Mouse (Mus musculus) urinary bladder, postnatal 36 days (tissue): ENCODE measurements around the gene Slc19a1.

Experiments used
- DNase-seq, 2 experiments: peaks; one replicate each; pipeline ENCODE4 v3.0.0; 2022; ENCODE audit warnings: low spot score in 2 of 2, mixed read lengths in 1 of 2

Gene Slc19a1

GRCm38 (mm10) chr10:77095666-77096065, 63.6 kb downstream of the Slc19a1 start:
- no peak for DNase-seq

GRCm38 (mm10) chr10:77097006-77097889, 65.2 kb downstream of the Slc19a1 start:
- no peak for DNase-seq

- DNase-seq, result no peak
These were observed 65.8 kb downstream of the Slc19a1 start for GRCm38 (mm10) chr10:77097890-77098200.

GRCm38 (mm10) chr10:77098619-77099018, 66.6 kb downstream of the Slc19a1 start:
- DNase-seq, result no peak

- no peak for DNase-seq
These were observed 67.7 kb downstream of the Slc19a1 start for GRCm38 (mm10) chr10:77099777-77100176.

- no peak for DNase-seq
These were observed 71.6 kb downstream of the Slc19a1 start for GRCm38 (mm10) chr10:77103689-77104088.

DNA sequence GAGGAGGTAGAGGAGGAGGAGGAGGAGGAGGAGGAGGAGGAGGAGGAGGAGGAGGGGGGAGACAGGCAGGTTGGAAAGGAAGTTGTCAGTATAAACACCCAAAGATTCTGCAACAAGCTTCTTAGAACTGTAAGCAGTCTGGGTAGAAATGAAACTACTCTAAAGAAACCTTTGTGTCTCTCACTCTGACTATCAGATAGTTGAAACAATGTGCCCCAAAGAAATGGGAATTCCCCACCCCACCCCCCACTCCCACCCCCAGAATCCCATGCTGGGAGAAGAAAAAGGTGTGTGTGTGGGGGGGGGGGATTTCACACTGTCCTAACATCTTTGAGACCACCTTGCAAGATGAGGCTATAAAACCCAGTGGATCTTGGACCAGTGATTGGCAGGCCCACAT, 72.3 kb downstream of the Slc19a1 start:
- no peak for DNase-seq

DNA sequence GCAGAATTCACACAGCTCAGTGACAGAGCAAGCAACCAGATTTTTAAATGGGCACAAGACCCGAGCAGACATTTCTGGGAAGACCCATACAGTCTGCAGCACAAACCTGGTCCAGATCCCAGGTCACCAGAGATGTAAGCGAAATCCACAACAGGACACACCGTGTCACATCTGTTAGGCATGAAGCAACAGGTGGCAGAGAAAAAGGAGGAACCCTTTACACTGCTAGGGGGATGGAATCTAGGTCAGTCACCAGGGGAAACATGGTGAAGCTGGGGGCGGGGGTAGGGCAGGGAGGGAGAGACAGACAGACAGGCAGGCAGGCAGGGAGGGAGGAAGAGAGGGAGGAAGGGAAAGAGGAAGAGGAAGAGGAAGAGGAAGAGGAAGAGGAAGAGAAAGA, 76.1 kb downstream of the Slc19a1 start:
- DNase-seq, result no peak

DNA sequence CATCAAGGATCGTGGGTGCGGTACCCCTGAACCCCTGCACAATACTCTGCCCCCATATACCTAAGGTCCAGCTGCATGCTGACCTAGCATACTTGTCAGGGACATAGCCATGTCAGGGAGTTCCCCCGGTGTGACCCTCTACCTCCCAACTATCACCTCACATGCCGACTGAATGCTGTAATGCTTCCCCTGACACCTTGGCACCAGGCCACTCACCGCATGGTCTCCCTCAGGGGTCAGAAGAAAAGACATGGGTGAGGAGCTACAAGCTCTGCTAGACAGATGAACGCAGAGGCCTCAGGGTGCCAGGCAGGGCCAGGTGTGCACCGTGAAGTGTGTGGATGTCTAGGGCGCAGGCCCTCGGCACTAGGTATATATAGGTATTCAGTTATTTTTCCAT, 78.0 kb downstream of the Slc19a1 start:
- DNase-seq, result no peak
